Mouse (Mus musculus): ENCODE data around the gene Kcnq5. TPM values are rescaled to one million over a fixed set of nuclear protein-coding genes. Genes with fewer than 3 reads are reported as not detected.
"Not testable (repeated sequence)": the region's sequence is repeated elsewhere in the genome, so short reads cannot be mapped to it uniquely, and the experiment has no call there.

Kcnq5 gene
- polyA plus RNA-seq, 1 experiment from 2014 or later = 7.2 TPM

DNA sequence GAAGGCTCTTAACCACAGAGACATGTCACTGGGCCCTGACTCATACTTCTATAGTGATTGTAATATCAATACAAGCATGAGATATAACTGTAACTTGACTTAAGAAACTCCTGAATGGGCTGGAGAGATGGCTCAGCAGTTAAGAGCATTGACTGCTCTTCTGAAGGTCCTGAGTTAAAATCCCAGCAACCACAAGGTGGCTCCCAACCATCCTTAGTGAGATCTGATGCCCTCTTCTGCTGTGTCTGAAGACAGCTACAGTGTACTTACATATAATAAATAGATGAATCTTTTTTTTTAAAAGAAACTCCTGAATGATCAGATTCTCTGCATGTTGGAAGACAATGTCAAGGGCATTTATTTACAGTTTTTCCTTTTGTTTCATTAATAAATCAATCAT lies 542.4 kb downstream of the Kcnq5 start:
- no peak for DNase-seq (ENCODE audit: low spot score)
- H3K4me1 ChIP-seq = peaks cover 6% of the 10 kb centered on the region; the same call in 1 of the 2 replicates
- H3K27me3 ChIP-seq (ENCODE audit: insufficient read depth, poor library complexity, severe bottlenecking) = no peaks in the 10 kb centered on the region
- H3K36me3 ChIP-seq = no peaks in the 10 kb centered on the region
- no peak overlapping the region for H3K4me3 ChIP-seq
- H3K9me3 ChIP-seq = no peaks in the 10 kb centered on the region
- H3K27ac ChIP-seq = no peak overlapping the region

DNA sequence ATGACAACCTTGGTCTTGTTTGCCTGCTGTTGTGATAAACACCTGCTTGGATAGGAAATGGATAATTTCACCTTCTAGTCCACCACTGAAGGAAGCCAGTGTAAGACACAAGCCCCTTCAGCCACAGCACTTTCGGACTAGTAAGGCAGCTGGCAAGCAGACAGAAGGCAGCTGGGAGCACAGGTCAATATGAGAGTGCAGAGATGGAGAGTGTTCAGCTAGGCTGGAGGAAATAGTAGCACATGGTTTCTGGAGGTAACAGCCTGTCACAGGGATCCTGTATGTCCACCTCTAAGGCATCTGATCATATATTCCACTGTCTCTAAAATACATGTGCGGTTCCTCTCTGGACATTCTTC lies 549.6 kb downstream of the Kcnq5 start:
- H3K27me3 ChIP-seq (ENCODE audit: insufficient read depth, poor library complexity, severe bottlenecking) = no peaks in the 10 kb centered on the region
- DNase-seq (ENCODE audit: low spot score) = no peak
- H3K4me1 ChIP-seq = peaks cover 10% of the 10 kb centered on the region; the same call in 1 of the 2 replicates
- WGBS = 78% methylated on average over 2 of the region's 2 CpGs
- H3K4me3 ChIP-seq = no peak overlapping the region
- no peaks in the 10 kb centered on the region for H3K36me3 ChIP-seq
- no peaks in the 10 kb centered on the region for H3K9me3 ChIP-seq
- no peak overlapping the region for H3K27ac ChIP-seq

DNA sequence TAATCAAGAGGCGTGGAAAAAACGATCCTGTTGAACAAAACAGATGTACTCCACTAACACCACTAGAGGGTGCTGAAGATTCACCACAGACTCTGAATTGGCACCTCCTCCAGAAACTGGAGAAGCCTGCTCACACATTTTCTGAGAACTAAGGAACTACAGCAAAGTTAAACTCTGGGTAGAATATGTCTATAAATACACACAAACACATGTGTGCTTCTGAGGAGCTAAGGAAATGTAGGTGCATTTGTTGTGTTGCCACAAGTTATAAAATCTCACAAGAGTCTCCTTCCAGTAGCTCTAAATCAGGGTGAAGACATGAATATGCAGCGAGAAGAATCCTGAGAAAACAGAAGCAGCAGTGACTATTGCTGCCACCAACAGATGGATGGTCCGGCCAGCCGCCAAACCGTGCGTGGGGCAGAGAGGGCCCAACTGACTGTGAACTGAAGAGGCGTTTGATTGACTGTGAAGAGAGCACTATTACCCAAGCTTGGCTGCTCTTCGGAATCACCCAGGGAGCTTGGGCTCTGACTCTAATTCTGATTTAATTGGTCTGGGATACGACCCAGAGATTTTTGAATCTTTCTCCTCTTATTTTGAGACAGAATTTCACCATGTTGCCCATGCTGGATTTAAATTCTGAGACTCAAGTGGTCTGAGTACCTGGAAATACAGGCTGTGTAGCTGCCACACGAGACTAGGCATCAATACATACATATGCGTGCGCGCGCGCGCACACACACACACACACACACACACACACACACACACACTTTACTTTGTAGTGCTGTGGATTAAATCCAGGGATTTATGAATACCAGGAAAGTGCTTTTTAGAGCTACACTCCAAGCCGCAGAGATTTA lies 550.2 kb downstream of the Kcnq5 start:
- Histone ChIP-seq H3K27me3 (ENCODE audit: insufficient read depth, poor library complexity, severe bottlenecking) (no peaks in the 10 kb centered on the region), H3K4me3 (no peak overlapping the region), H3K27ac (0 out of 2 replicates have a peak overlapping the region, but pooled peaks have one; percentile 53), H3K36me3 (no peaks in the 10 kb centered on the region), H3K9me3 (no peaks in the 10 kb centered on the region), H3K4me1 (peaks cover 10% of the 10 kb centered on the region; the same call in 1 of the 2 replicates)
- no peak for DNase-seq (ENCODE audit: low spot score)
- 60% methylated on average over 18 of the region's 18 CpGs for WGBS

DNA sequence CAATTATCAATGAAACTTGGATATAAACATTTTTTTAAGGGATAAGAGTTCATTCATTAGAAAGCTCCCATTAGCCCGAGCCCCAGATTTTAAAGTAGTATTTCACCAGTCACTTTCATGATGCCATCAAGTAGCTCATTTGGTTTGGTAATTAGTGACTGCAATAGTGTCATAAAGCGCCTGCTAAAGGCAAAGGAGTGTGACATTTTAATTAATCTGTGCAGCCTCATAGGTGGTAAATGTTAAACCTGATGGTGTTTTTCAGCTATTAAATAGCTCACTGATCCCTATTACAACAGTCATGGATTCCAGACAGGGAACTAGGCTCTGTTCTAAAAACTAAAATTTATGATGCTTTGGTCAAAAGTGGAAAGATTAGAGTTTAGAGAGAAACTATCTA lies 554.5 kb downstream of the Kcnq5 start:
- Histone ChIP-seq H3K27me3 (ENCODE audit: insufficient read depth, poor library complexity, severe bottlenecking) (no peaks in the 10 kb centered on the region), H3K27ac (no peak overlapping the region), H3K36me3 (peaks cover 5% of the 10 kb centered on the region; the same call in 1 of the 2 replicates), H3K4me3 (no peak overlapping the region), H3K9me3 (no peaks in the 10 kb centered on the region), H3K4me1 (peaks cover 4% of the 10 kb centered on the region; the same call in 1 of the 2 replicates)
- WGBS = 74% methylated on average over 2 of the region's 2 CpGs
- no peak for DNase-seq (ENCODE audit: low spot score)

DNA sequence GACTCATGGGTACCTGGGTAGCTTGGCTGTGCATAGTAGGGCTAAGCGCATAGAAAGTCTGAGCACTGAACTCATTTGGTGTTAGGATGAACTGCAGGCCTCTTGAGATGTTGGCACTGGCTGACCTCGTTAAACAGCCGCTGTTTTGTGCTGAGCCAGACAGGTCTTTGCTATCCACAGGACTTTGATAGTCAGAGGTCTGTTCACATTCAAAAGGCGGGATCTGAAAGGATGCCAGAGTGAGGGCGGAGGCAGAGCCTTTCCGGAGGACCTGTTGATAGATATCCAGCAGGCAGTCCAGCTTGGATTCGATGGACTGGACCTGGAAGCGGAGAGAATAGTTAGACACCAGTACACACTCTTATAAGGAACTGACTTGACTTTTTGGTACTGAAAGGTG lies 558.9 kb downstream of the Kcnq5 start:
- Histone ChIP-seq H3K27me3 (ENCODE audit: insufficient read depth, poor library complexity, severe bottlenecking) (no peaks in the 10 kb centered on the region), H3K36me3 (peaks cover 11% of the 10 kb centered on the region; the same call in 1 of the 2 replicates), H3K27ac (no peak overlapping the region), H3K4me1 (no peaks in the 10 kb centered on the region), H3K4me3 (no peak overlapping the region), H3K9me3 (no peaks in the 10 kb centered on the region)
- DNase-seq (ENCODE audit: low spot score) = no peak
- 49% methylated on average over 8 of the region's 8 CpGs for WGBS

DNA sequence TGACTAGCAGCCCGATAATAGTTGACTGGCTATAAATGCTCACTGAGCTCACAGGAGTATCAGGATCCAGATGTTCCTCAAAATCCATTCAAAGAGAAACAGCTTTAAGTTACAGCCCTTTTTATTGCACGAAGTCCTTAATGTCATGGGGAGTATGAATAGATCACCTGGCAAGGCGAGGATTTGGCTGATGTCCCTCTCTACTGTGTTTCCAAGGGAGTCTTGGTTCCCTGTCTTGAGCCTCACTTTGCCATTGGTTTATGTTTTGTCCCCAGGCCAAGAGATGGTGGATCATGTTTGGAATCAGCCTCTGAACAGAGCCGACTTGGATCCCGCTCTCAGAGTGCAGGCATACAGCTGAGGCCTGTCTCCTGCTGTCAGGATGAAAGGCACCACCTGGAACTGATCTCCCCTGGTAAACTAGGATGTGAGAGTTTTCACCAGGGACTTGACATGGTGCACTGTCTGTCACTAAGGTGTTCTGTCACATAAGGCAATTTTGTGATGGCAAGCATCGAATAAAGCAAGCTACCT lies 570.5 kb downstream of the Kcnq5 start:
- DNase-seq (ENCODE audit: low spot score) = no peak
- H3K9me3 ChIP-seq = no peaks in the 10 kb centered on the region
- no peak overlapping the region for H3K4me3 ChIP-seq
- no peaks in the 10 kb centered on the region for H3K27me3 ChIP-seq (ENCODE audit: insufficient read depth, poor library complexity, severe bottlenecking)
- H3K36me3 ChIP-seq = no peaks in the 10 kb centered on the region
- 77% methylated on average over 6 of the region's 6 CpGs for WGBS
- no peak overlapping the region for H3K27ac ChIP-seq
- H3K4me1 ChIP-seq = no peaks in the 10 kb centered on the region

DNA sequence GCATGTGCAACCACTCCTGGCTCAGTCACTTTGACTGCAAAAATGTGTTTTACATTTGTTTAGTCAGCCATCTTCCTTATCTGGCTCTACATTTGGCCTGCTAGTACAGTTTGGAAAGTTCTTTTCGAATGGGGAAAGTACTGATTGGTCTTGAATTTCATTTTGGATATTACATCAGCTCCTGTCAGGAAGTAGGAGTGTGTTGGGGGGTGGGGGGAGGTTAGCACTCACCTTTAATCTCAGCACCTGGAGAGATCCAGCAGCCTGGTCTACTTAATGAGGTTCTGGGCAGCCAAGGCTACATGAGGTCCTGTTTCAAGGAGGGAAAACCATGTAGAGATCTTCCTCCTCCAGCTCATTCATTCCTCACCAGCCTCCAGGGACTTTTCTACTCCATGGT lies 578.5 kb downstream of the Kcnq5 start, which contains the start of gene Khdc1b:
Gene Khdc1b, plus strand, starts transcription at position 301 of the 400 bp plus-strand sequence.
- Histone ChIP-seq H3K4me1 (no peaks in the 10 kb centered on the region), H3K9me3 (no peaks in the 10 kb centered on the region), H3K36me3 (no peaks in the 10 kb centered on the region), H3K27ac (no peak within 1 kb of the TSS), H3K27me3 (ENCODE audit: insufficient read depth, poor library complexity, severe bottlenecking) (no peaks in the 10 kb centered on the region), H3K4me3 (no peak within 1 kb of the TSS)
- DNase-seq (ENCODE audit: low spot score) = no peak
- 86% methylated on average over 1 of the region's 1 CpGs for WGBS

DNA sequence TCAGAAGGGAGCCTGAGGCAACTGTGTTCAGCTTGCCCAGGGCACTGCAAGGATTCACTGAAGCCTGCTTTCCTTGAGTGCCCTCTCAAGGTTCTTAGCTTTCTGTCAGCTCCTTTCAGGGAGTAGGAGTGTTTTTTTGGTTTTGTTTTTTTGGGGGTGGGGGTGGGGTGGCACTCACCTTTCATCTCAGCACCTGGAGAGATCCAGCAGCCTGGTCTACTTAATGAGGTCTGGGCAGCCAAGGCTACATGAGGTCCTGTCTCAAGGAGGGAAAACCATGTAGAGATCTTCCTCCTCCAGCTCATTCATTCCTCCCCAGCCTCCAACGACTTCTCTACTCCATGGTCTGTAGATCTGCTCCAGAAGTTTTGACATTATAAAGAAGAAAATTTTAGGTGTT lies 593.7 kb downstream of the Kcnq5 start, which contains the start of gene Khdc1c:
Gene Khdc1c, plus strand, starts transcription at position 301 of the 400 bp plus-strand sequence.
- H3K4me1 ChIP-seq; H3K4me3 ChIP-seq; H3K27ac ChIP-seq; H3K9me3 ChIP-seq; H3K27me3 ChIP-seq (ENCODE audit: insufficient read depth, poor library complexity, severe bottlenecking); DNase-seq (ENCODE audit: low spot score); H3K36me3 ChIP-seq: not testable (repeated sequence)
- 66% methylated on average over 1 of the region's 1 CpGs for WGBS

DNA sequence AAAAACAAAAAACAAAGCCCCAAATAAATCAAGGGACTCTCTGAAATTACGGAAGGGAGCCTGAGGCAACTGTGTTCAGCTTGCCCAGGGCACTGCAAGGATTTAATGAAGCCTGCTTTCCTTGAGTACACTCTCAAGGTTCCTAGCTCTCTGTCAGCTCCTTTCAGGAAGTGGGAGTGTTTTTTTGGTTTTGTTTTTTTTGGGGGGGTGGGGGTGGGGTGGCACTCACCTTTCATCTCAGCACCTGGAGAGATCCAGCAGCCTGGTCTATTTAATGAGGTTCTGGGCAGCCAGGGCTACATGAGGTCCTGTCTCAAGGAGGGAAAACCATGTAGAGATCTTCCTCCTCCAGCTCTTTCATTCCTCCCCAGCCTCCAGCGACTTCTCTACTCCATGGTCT lies 612.4 kb downstream of the Kcnq5 start, which contains the start of gene Khdc1a:
Gene Khdc1a, plus strand, starts transcription at position 301 of the 400 bp plus-strand sequence.
- 69% methylated on average over 2 of the region's 2 CpGs for WGBS
- Histone ChIP-seq H3K4me1 (no peaks in the 10 kb centered on the region), H3K27me3 (ENCODE audit: insufficient read depth, poor library complexity, severe bottlenecking) (no peaks in the 10 kb centered on the region), H3K4me3 (no peak within 1 kb of the TSS), H3K27ac (no peak within 1 kb of the TSS), H3K36me3 (no peaks in the 10 kb centered on the region), H3K9me3 (no peaks in the 10 kb centered on the region)
- DNase-seq (ENCODE audit: low spot score) = no peak
